15 mouse cellular contexts compared by ENCODE assay signal in genomic region chr9:101592621-101593020, GRCm38 (mm10).
DNase-seq lines count a peak whose midpoint lies in the region.
"Had no signal": no experiment of that assay in that cellular context is flagged by ENCODE, and none has a peak within 500 bp of the region (broad histone marks: within the 10 kb centered on the region; RNA-seq: fewer than 3 reads in every experiment).

No protein-coding gene starts in this region.

- intact Hi-C loops in left cerebral cortex, postnatal 14 days (cut with DNase I) = no loop called here
- intact Hi-C loops in left cerebral cortex, postnatal 4 days (cut with DNase I) = no loop called here

- peak; percentile 47 to 49 for DNase-seq in frontal cortex, adult 2 months (ENCODE audit: extremely low spot score in 1 of 2, low spot score in 1 of 2)
- DNase-seq in frontal cortex, postnatal 25 days (ENCODE audit: low spot score in 2 of 2) = no peak
- peak; percentile 29 to 54 for DNase-seq in left cerebral cortex, postnatal 14 days (ENCODE audit: low spot score in 2 of 2)
- DNase-seq in left cerebral cortex, postnatal 4 days = no peak
- peak; percentile 49 for DNase-seq in right cerebral cortex, adult 2 months (ENCODE audit: low spot score in 2 of 2)
- DNase-seq in right cerebral cortex, postnatal 14 days = no peak
- no peak for DNase-seq in kidney, adult 9 months
- DNase-seq: adrenal gland, postnatal 10 days; cerebellum, adult 11-12 months; cerebellum, adult 9-10 months; cerebellum, postnatal 25 days; gastrocnemius, postnatal 10 days; heart, adult 18-20 months; heart, postnatal 10 days; heart, postnatal 4 days had no signal

Comparison
In these comparisons a context has a peak if more than half of its experiments do, and no peak if none do; other contexts are left out.
1. DNase-seq: peak in frontal cortex, adult 2 months (2 of 2), left cerebral cortex, postnatal 14 days (2 of 2) and right cerebral cortex, adult 2 months (2 of 2); none in frontal cortex, postnatal 25 days (0 of 2), left cerebral cortex, postnatal 4 days (single experiment), right cerebral cortex, postnatal 14 days (single experiment) and kidney, adult 9 months (single experiment).